21 mouse cellular contexts compared by ENCODE assay signal in genomic region chr13:117056466-117056865, GRCm38 (mm10).
"Had no signal": no experiment of that assay in that cellular context is flagged by ENCODE, and none has a peak within 500 bp of the region (broad histone marks: within the 10 kb centered on the region; RNA-seq: fewer than 3 reads in every experiment).

No protein-coding gene starts in this region.

- H3K4me2 ChIP-seq: kidney, embryonic 15.5 days; limb, embryonic 12.5 days; limb, embryonic 15.5 days; liver, embryonic 11.5 days; lung, embryonic 14.5 days; neural tube, embryonic 13.5 days had no signal

- H3K27me3 ChIP-seq: kidney, embryonic 15.5 days; limb, embryonic 12.5 days; limb, embryonic 15.5 days; megakaryocyte, embryonic 14.5 days; neural tube, embryonic 13.5 days had no signal

- DNase-seq: kidney, adult 2 months; kidney, postnatal 10 days; kidney, postnatal 36 days; left cerebral cortex, postnatal 4 days; liver, postnatal 0 days; lung, embryonic 14.5 days; lung, postnatal 36 days; midbrain, embryonic 14.5 days; right cerebral cortex, adult 18-20 months; right cerebral cortex, postnatal 14 days; right cerebral cortex, postnatal 4 days; thymus, adult 2 months; thymus, postnatal 14 days; thymus, postnatal 4 days had no signal

- H3K4me3 ChIP-seq: kidney, embryonic 15.5 days; limb, embryonic 12.5 days; limb, embryonic 15.5 days; megakaryocyte, embryonic 14.5 days; midbrain, embryonic 10.5 days; neural tube, embryonic 13.5 days had no signal

- H3K36me3 ChIP-seq: kidney, embryonic 15.5 days; limb, embryonic 12.5 days; limb, embryonic 15.5 days; midbrain, embryonic 10.5 days; neural tube, embryonic 13.5 days had no signal
